Mouse (Mus musculus): ENCODE data around the gene Gm21679. TPM values are rescaled to one million over a fixed set of nuclear protein-coding genes. Genes with fewer than 3 reads are reported as not detected.
"Not testable (repeated sequence)": the region's sequence is repeated elsewhere in the genome, so short reads cannot be mapped to it uniquely, and the experiment has no call there.

Gm21679 gene
- polyA plus RNA-seq (2015; fragmentation: Nextera tagmentation; extraction: Ambion mirVana) = not detected in 2 replicates

DNA sequence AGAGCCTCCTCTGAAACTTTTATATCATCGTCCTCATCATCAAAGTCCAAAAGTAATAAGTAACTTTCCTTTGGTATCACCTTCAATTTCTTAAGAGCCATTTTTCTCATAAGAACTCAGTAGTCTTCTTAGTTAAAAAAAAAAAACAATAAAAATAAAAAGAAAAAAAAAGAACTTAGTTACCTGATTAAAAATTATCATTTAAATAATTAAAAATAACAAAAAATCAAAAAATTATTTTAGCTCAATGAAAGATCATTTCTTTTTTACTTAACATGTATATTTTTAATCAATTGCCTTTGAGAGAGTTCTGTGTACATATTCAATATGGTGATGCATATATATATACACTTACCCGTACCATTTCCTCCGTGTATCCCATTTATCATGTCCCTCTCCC lies at the start of gene Gm21679:
TSS of gene Gm21679 (minus strand) at position 101 of the 400 bp plus-strand sequence.
- not testable (repeated sequence) for ATAC-seq; H3K4me2 ChIP-seq; H3K4me3 ChIP-seq; H3K27me3 ChIP-seq; H3K9ac ChIP-seq; H3K27ac ChIP-seq; H3K4me1 ChIP-seq; H3K36me3 ChIP-seq (ENCODE audit: poor library complexity, severe bottlenecking); H3K9me3 ChIP-seq (replicated peaks)
- no CpG with 5 or more reads among the region's 3 CpGs for WGBS

All from forebrain, embryonic 13.5 days (tissue).